Mouse (Mus musculus) limb, embryonic 13.5 days (tissue): ENCODE results near the gene Susd1. TPM values are rescaled to one million over a fixed set of nuclear protein-coding genes. Genes with fewer than 3 reads are reported as not detected.

Experiments used
- ATAC-seq: fragments of 200-750 bp; cut with Nextera tagmentation; 2 replicates; pipeline ENCODE4 v1.8.0; 2017; ENCODE audit warnings: low read depth, moderate number of reproducible peaks, moderate TSS enrichment; ENCODE audit not compliant: low FRiP score
- H3K27ac ChIP-seq: fragments of 300-500 bp; sonication (generic); 2 replicates; pipeline ENCODE4 v1.5.1; 2015; ENCODE audit warnings: inconsistent platforms, mild to moderate bottlenecking, moderate library complexity
- H3K27me3 ChIP-seq: fragments of 300-500 bp; sonication (generic); 2 replicates; pipeline ENCODE4 v1.6.1; 2015; ENCODE audit warnings: mild to moderate bottlenecking, inconsistent platforms
- H3K36me3 ChIP-seq: fragments of 300-500 bp; sonication (generic); 2 replicates; pipeline ENCODE4 v1.6.1; 2015; ENCODE audit warnings: inconsistent platforms, mild to moderate bottlenecking, moderate library complexity
- H3K4me1 ChIP-seq: fragments of 300-500 bp; sonication (generic); 2 replicates; pipeline ENCODE4 v1.6.1; 2015; ENCODE audit warnings: inconsistent platforms
- H3K4me2 ChIP-seq: fragments of 300-500 bp; sonication (generic); replicated peaks from 2 replicates; pipeline ENCODE4 v1.6.1; 2015; ENCODE audit warnings: inconsistent platforms, mild to moderate bottlenecking, moderate library complexity
- H3K4me3 ChIP-seq: fragments of 300-500 bp; sonication (generic); 2 replicates; pipeline ENCODE4 v1.5.1; 2015; ENCODE audit warnings: moderate library complexity, mild to moderate bottlenecking, inconsistent platforms
- H3K9ac ChIP-seq: fragments of 300-500 bp; sonication (generic); 2 replicates; pipeline ENCODE4 v1.6.1; 2015; ENCODE audit warnings: mild to moderate bottlenecking, inconsistent platforms
- H3K9me3 ChIP-seq: fragments of 300-500 bp; sonication (generic); 2 replicates; pipeline ENCODE4 v1.6.1; 2016; ENCODE audit warnings: inconsistent platforms
- WGBS: fragments of 180-500 bp; shearing (Covaris S2); methylation state at CpG from one replicate; pipeline ENCODE4 v1.1.7; 2015; 5-methylcytosine and 5-hydroxymethylcytosine counted together
- polyA plus RNA-seq: library from polyadenylated mRNA; unstranded; fragments of >200 nt; fragmentation: Nextera tagmentation; extraction: Ambion mirVana; gene quantifications from 2 replicates; pipeline ENCODE4 v1.2.1, GENCODE M21; 2015

Susd1 gene
- polyA plus RNA-seq, 1 experiment from 2014 or later, result 1.8 TPM

- Histone ChIP-seq H3K27ac (no peak overlapping the region), H3K36me3 (no peaks in the 10 kb centered on the region), H3K9me3 (no peaks in the 10 kb centered on the region), H3K4me2 (no peak overlapping the region), H3K4me3 (no peak overlapping the region), H3K27me3 (no peaks in the 10 kb centered on the region), H3K4me1 (peaks cover 15% of the 10 kb centered on the region), H3K9ac (no peak overlapping the region)
- WGBS, result 74% methylated on average over 2 of the region's 2 CpGs
- no peak for ATAC-seq
Measured at GRCm38 (mm10) chr4:59395528-59395927, 42.9 kb downstream of the Susd1 start.

GRCm38 (mm10) chr4:59394155-59394554 is 44.3 kb downstream of the Susd1 start:
- no peak for ATAC-seq
- no peak overlapping the region for H3K4me2 ChIP-seq
- no peak overlapping the region for H3K27ac ChIP-seq
- no peaks in the 10 kb centered on the region for H3K36me3 ChIP-seq
- no peak overlapping the region for H3K9ac ChIP-seq
- H3K9me3 ChIP-seq, result no peaks in the 10 kb centered on the region
- H3K27me3 ChIP-seq, result no peaks in the 10 kb centered on the region
- H3K4me1 ChIP-seq, result peaks cover 2% of the 10 kb centered on the region; the same call in 1 of the 2 replicates
- H3K4me3 ChIP-seq, result no peak overlapping the region
- whole genome bisulfite sequencing, result 99% methylated on average over 2 of the region's 2 CpGs

- WGBS, result 15% methylated on average over 13 of the region's 13 CpGs
Measured at GRCm38 (mm10) chr4:59388447-59389030, 49.9 kb downstream of the Susd1 start.

GRCm38 (mm10) chr4:59387387-59388210 is 50.8 kb downstream of the Susd1 start:
- no peaks in the 10 kb centered on the region for H3K36me3 ChIP-seq
- H3K4me1 ChIP-seq, result peaks cover 16% of the 10 kb centered on the region
- no peaks in the 10 kb centered on the region for H3K27me3 ChIP-seq
- no peaks in the 10 kb centered on the region for H3K9me3 ChIP-seq
- H3K9ac ChIP-seq, result no peak overlapping the region
- peak overlapping the region; percentile 58 for H3K4me2 ChIP-seq
- peak overlapping the region; percentile 18; the same call in 1 of the 2 replicates for H3K4me3 ChIP-seq
- no peak overlapping the region for H3K27ac ChIP-seq
- WGBS, result 27% methylated on average over 13 of the region's 13 CpGs
- ATAC-seq, result no peak

More at GRCm38 (mm10) chr4:59388447-59389030, 49.9 kb downstream of the Susd1 start:
- no peaks in the 10 kb centered on the region for H3K36me3 ChIP-seq
- no peak overlapping the region for H3K9ac ChIP-seq
- H3K4me3 ChIP-seq, result peak overlapping the region; percentile 18
- peak overlapping the region; percentile 58 for H3K4me2 ChIP-seq
- peaks cover 16% of the 10 kb centered on the region for H3K4me1 ChIP-seq
- H3K27me3 ChIP-seq, result no peaks in the 10 kb centered on the region
- no peaks in the 10 kb centered on the region for H3K9me3 ChIP-seq
- no peak overlapping the region for H3K27ac ChIP-seq
- ATAC-seq, result no peak

GRCm38 (mm10) chr4:59385254-59385895 is 53.1 kb downstream of the Susd1 start:
- no peak overlapping the region for H3K9ac ChIP-seq
- 76% methylated on average over 10 of the region's 10 CpGs for WGBS
- H3K27me3 ChIP-seq, result no peaks in the 10 kb centered on the region
- no peak overlapping the region for H3K27ac ChIP-seq
- H3K4me3 ChIP-seq, result no peak overlapping the region
- no peaks in the 10 kb centered on the region for H3K36me3 ChIP-seq
- ATAC-seq, result no peak
- H3K4me1 ChIP-seq, result peaks cover 16% of the 10 kb centered on the region
- no peak overlapping the region for H3K4me2 ChIP-seq
- H3K9me3 ChIP-seq, result no peaks in the 10 kb centered on the region

- H3K27me3 ChIP-seq, result no peaks in the 10 kb centered on the region
- no peak overlapping the region for H3K4me2 ChIP-seq
- ATAC-seq, result no peak
- WGBS, result 70% methylated on average over 3 of the region's 3 CpGs
- H3K9ac ChIP-seq, result no peak overlapping the region
- H3K27ac ChIP-seq, result no peak overlapping the region
- peaks cover 13% of the 10 kb centered on the region for H3K4me1 ChIP-seq
- no peaks in the 10 kb centered on the region for H3K9me3 ChIP-seq
- H3K4me3 ChIP-seq, result no peak overlapping the region
- no peaks in the 10 kb centered on the region for H3K36me3 ChIP-seq
Measured at GRCm38 (mm10) chr4:59383791-59384190, 54.6 kb downstream of the Susd1 start.

GRCm38 (mm10) chr4:59382131-59382530 is 56.3 kb downstream of the Susd1 start:
- no peaks in the 10 kb centered on the region for H3K9me3 ChIP-seq
- H3K27ac ChIP-seq, result no peak overlapping the region
- H3K27me3 ChIP-seq, result no peaks in the 10 kb centered on the region
- 31% methylated on average over 12 of the region's 12 CpGs for WGBS
- no peaks in the 10 kb centered on the region for H3K36me3 ChIP-seq
- ATAC-seq, result no peak; the same call in 1 of the 2 replicates
- no peak overlapping the region for H3K9ac ChIP-seq
- peak overlapping the region; percentile 34 for H3K4me2 ChIP-seq
- no peaks in the 10 kb centered on the region for H3K4me1 ChIP-seq
- H3K4me3 ChIP-seq, result no peak overlapping the region

- Histone ChIP-seq H3K27me3 (no peaks in the 10 kb centered on the region), H3K9me3 (no peaks in the 10 kb centered on the region), H3K9ac (no peak overlapping the region), H3K36me3 (no peaks in the 10 kb centered on the region), H3K4me1 (no peaks in the 10 kb centered on the region), H3K27ac (no peak overlapping the region), H3K4me3 (no peak overlapping the region), H3K4me2 (no peak overlapping the region)
- 72% methylated on average over 13 of the region's 13 CpGs for WGBS
- no peak; the same call in 1 of the 2 replicates for ATAC-seq
Measured at GRCm38 (mm10) chr4:59381007-59381743, 57.3 kb downstream of the Susd1 start.

GRCm38 (mm10) chr4:59380478-59380877 is 58.0 kb downstream of the Susd1 start:
- H3K36me3 ChIP-seq, result no peaks in the 10 kb centered on the region
- no peak for ATAC-seq
- no peak overlapping the region for H3K27ac ChIP-seq
- WGBS, result 81% methylated on average over 4 of the region's 4 CpGs
- H3K4me1 ChIP-seq, result no peaks in the 10 kb centered on the region
- no peaks in the 10 kb centered on the region for H3K27me3 ChIP-seq
- no peak overlapping the region for H3K4me3 ChIP-seq
- no peak overlapping the region for H3K9ac ChIP-seq
- H3K4me2 ChIP-seq, result no peak overlapping the region
- H3K9me3 ChIP-seq, result no peaks in the 10 kb centered on the region

- Histone ChIP-seq H3K27ac (no peak overlapping the region), H3K9me3 (no peaks in the 10 kb centered on the region), H3K36me3 (no peaks in the 10 kb centered on the region), H3K4me3 (no peak overlapping the region), H3K27me3 (no peaks in the 10 kb centered on the region), H3K4me1 (no peaks in the 10 kb centered on the region), H3K4me2 (no peak overlapping the region), H3K9ac (no peak overlapping the region)
- ATAC-seq, result no peak
- 79% methylated on average over 5 of the region's 5 CpGs for WGBS
Measured at GRCm38 (mm10) chr4:59379876-59380275, 58.6 kb downstream of the Susd1 start.

GRCm38 (mm10) chr4:59378631-59379030 is 59.8 kb downstream of the Susd1 start:
- Histone ChIP-seq H3K27me3 (no peaks in the 10 kb centered on the region), H3K4me3 (no peak overlapping the region), H3K9ac (no peak overlapping the region), H3K4me1 (0 out of 2 replicates have a peak, but pooled peaks cover 4% of the 10 kb centered on the region), H3K27ac (no peak overlapping the region), H3K9me3 (no peaks in the 10 kb centered on the region), H3K36me3 (no peaks in the 10 kb centered on the region), H3K4me2 (no peak overlapping the region)
- 87% methylated on average over 4 of the region's 4 CpGs for WGBS
- no peak for ATAC-seq
